Mouse (Mus musculus): ENCODE measurements at regions not wholly inside any gene's neighbourhood (a gene's known extent, or its start where the extent isn't known, plus 50 kb on each side); places are given as distances from the start of the nearest gene placed in this dataset.

GRCm38 (mm10) chr12:107231629-107232028 is 256.8 kb upstream of the 3110018I06Rik start:
- no peak overlapping the region for H3K4me3 ChIP-seq
- H3K36me3 ChIP-seq, result no peaks in the 10 kb centered on the region
- WGBS, result 28% methylated on average over 1 of the region's 1 CpGs
- DNase-seq (ENCODE audit: low spot score), result no peak
- H3K9me3 ChIP-seq (replicated peaks), result peaks cover 5% of the 10 kb centered on the region; the same call in 1 of the 2 replicates
- H3K4me1 ChIP-seq, result no peaks in the 10 kb centered on the region
- no peak overlapping the region for H3K27ac ChIP-seq (replicated peaks)
- no peaks in the 10 kb centered on the region for H3K27me3 ChIP-seq (ENCODE audit: low read depth, poor library complexity, severe bottlenecking)

- Histone ChIP-seq H3K9me3 (replicated peaks) (no peaks in the 10 kb centered on the region), H3K27me3 (ENCODE audit: low read depth, poor library complexity, severe bottlenecking) (no peaks in the 10 kb centered on the region), H3K36me3 (no peaks in the 10 kb centered on the region), H3K27ac (replicated peaks) (no peak overlapping the region), H3K4me3 (no peak overlapping the region), H3K4me1 (no peaks in the 10 kb centered on the region)
- no peak for DNase-seq (ENCODE audit: low spot score)
- WGBS, result 80% methylated on average over 9 of the region's 9 CpGs
These were observed 237.5 kb upstream of the 3110018I06Rik start for GRCm38 (mm10) chr12:107250747-107251470.

DNA sequence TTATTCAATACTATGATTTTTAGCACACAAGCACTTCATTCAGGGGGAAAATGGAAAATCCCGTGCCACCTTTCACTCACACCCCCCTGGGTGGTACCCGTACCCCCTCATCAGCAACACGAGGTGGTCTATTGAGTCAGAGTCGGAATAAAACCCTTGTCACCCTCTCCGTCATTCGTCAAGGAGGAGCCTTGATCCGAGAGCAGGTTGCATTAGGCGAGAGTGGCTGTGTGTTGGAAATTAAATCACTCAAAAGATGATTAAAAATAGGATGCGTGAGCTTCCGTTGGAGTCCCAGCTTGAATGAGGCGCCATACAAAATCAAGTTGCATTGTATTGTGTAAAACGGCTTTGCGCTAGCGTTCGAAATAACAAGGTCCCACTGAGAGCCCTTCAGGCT is 236.5 kb upstream of the 3110018I06Rik start:
- WGBS, result 88% methylated on average over 15 of the region's 15 CpGs
- Histone ChIP-seq H3K9me3 (replicated peaks) (no peaks in the 10 kb centered on the region), H3K27ac (replicated peaks) (no peak overlapping the region), H3K36me3 (no peaks in the 10 kb centered on the region), H3K27me3 (ENCODE audit: low read depth, poor library complexity, severe bottlenecking) (no peaks in the 10 kb centered on the region), H3K4me3 (no peak overlapping the region), H3K4me1 (no peaks in the 10 kb centered on the region)
- no peak for DNase-seq (ENCODE audit: low spot score)

- Histone ChIP-seq H3K27me3 (ENCODE audit: low read depth, poor library complexity, severe bottlenecking) (no peaks in the 10 kb centered on the region), H3K27ac (replicated peaks) (no peak overlapping the region), H3K9me3 (replicated peaks) (no peaks in the 10 kb centered on the region), H3K4me1 (no peaks in the 10 kb centered on the region), H3K36me3 (no peaks in the 10 kb centered on the region), H3K4me3 (no peak overlapping the region)
- WGBS, result 99% methylated on average over 5 of the region's 5 CpGs
- no peak for DNase-seq (ENCODE audit: low spot score)
These were observed 226.4 kb upstream of the 3110018I06Rik start for GRCm38 (mm10) chr12:107262076-107262475.

DNA sequence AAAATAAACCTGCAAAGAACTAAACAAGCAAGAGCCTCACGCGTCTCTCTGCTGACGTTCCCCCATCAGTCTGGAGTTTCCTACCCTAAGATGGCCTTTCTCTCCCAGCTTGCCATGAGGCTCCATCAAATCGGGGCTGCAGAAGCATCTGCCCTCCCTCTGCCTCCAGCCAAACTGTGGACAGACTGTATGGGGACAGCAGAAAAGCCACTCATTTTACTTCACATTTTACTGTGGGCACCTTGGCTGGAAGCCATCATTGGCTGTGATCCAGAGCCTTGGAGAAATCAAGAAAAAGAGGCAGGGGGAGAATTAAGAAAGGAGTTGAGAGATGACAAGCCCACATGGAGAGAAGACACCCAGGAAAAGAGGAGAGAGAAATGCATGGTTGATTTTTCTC is 225.9 kb upstream of the 3110018I06Rik start:
- WGBS, result 95% methylated on average over 4 of the region's 4 CpGs
- H3K9me3 ChIP-seq (replicated peaks), result no peaks in the 10 kb centered on the region
- H3K27me3 ChIP-seq (ENCODE audit: low read depth, poor library complexity, severe bottlenecking), result no peaks in the 10 kb centered on the region
- no peaks in the 10 kb centered on the region for H3K4me1 ChIP-seq
- H3K36me3 ChIP-seq, result no peaks in the 10 kb centered on the region
- no peak overlapping the region for H3K4me3 ChIP-seq
- no peak for DNase-seq (ENCODE audit: low spot score)
- no peak overlapping the region for H3K27ac ChIP-seq (replicated peaks)

- no peak for DNase-seq (ENCODE audit: low spot score)
- peaks cover 7% of the 10 kb centered on the region for H3K4me1 ChIP-seq
- H3K4me3 ChIP-seq, result no peak overlapping the region
- no peaks in the 10 kb centered on the region for H3K9me3 ChIP-seq (replicated peaks)
- H3K36me3 ChIP-seq, result no peaks in the 10 kb centered on the region
- 80% methylated on average over 2 of the region's 2 CpGs for WGBS
- H3K27ac ChIP-seq (replicated peaks), result no peak overlapping the region
- no peaks in the 10 kb centered on the region for H3K27me3 ChIP-seq (ENCODE audit: low read depth, poor library complexity, severe bottlenecking)
These were observed 221.7 kb upstream of the 3110018I06Rik start for GRCm38 (mm10) chr12:107266696-107267095.

- no peaks in the 10 kb centered on the region for H3K9me3 ChIP-seq (replicated peaks)
- no peak for DNase-seq (ENCODE audit: low spot score)
- WGBS, result 84% methylated on average over 9 of the region's 9 CpGs
- no peak overlapping the region for H3K27ac ChIP-seq (replicated peaks)
- H3K4me1 ChIP-seq, result peaks cover 15% of the 10 kb centered on the region
- H3K36me3 ChIP-seq, result no peaks in the 10 kb centered on the region
- no peak overlapping the region for H3K4me3 ChIP-seq
- no peaks in the 10 kb centered on the region for H3K27me3 ChIP-seq (ENCODE audit: low read depth, poor library complexity, severe bottlenecking)
These were observed 202.8 kb upstream of the 3110018I06Rik start for GRCm38 (mm10) chr12:107285622-107286021.

DNA sequence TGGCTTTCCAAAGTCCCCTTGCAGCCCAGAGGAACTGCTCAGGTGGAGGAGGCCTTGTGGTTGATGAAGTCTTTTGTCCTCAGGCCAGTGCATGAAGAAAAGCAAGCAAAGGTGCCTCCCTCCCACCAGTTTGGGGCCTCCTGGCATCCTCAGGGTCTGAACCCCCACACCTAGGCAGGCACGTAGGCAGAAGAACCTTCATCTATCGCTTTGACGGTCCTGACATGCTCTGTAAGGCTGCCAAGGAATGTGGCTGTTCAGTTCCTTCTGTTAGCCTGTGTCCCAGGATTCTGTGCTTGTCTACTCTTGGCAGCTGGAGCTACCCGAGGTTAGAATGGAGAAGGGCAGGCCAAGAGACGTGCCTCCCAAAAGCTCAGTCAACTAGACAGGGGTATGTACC is 197.1 kb upstream of the 3110018I06Rik start:
- Histone ChIP-seq H3K36me3 (no peaks in the 10 kb centered on the region), H3K27ac (replicated peaks) (no peak overlapping the region), H3K4me3 (no peak overlapping the region), H3K4me1 (peaks cover 10% of the 10 kb centered on the region), H3K27me3 (ENCODE audit: low read depth, poor library complexity, severe bottlenecking) (no peaks in the 10 kb centered on the region), H3K9me3 (replicated peaks) (no peaks in the 10 kb centered on the region)
- no peak for DNase-seq (ENCODE audit: low spot score)
- WGBS, result 82% methylated on average over 5 of the region's 5 CpGs

DNA sequence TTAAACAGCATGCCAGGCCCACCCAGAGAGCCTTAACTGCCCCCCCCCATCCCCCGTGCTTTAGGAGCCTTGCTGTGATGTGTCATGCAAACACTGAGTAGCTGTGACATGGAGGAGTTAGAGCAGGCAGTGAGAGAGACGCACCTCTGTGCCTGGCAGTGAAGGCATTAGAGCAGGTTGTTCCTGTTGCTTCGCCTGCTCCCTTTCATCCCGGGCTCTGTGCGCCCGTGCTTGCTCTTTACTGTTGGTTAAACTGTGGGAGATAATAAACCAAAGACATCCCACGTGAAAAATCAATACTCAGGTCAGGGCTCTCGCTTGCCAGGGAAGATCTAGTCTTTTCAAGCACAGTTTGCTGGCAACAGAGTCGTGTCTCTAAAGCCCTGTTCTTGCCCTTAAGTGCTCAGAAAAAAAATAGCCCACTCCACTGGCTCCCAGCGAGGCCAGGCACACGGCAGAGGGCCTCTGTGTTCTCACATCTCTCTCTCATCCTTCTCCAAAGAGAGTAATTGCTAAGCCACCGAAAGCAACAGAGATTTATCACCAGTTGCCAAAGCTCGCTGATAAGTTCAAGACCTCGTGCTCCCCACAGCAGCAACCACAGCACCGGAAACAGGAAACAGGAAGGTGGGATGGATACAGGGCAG is 181.2 kb upstream of the 3110018I06Rik start:
- Histone ChIP-seq H3K4me3 (no peak overlapping the region), H3K27ac (replicated peaks) (no peak overlapping the region), H3K9me3 (replicated peaks) (no peaks in the 10 kb centered on the region), H3K36me3 (no peaks in the 10 kb centered on the region), H3K4me1 (peaks cover 13% of the 10 kb centered on the region), H3K27me3 (ENCODE audit: low read depth, poor library complexity, severe bottlenecking) (no peaks in the 10 kb centered on the region)
- no peak for DNase-seq (ENCODE audit: low spot score)
- WGBS, result 66% methylated on average over 15 of the region's 15 CpGs

- Histone ChIP-seq H3K9me3 (replicated peaks) (no peaks in the 10 kb centered on the region), H3K27me3 (ENCODE audit: low read depth, poor library complexity, severe bottlenecking) (no peaks in the 10 kb centered on the region), H3K4me3 (no peak overlapping the region), H3K27ac (replicated peaks) (no peak overlapping the region), H3K4me1 (no peaks in the 10 kb centered on the region), H3K36me3 (no peaks in the 10 kb centered on the region)
- 97% methylated on average over 4 of the region's 4 CpGs for WGBS
- no peak for DNase-seq (ENCODE audit: low spot score)
These were observed 173.0 kb upstream of the 3110018I06Rik start for GRCm38 (mm10) chr12:107315446-107315845.

GRCm38 (mm10) chr12:107322861-107323260 is 165.6 kb upstream of the 3110018I06Rik start:
- Histone ChIP-seq H3K36me3 (no peaks in the 10 kb centered on the region), H3K27ac (replicated peaks) (0 out of 2 replicates have a peak overlapping the region, but pooled peaks have one; percentile 17), H3K4me1 (peaks cover 7% of the 10 kb centered on the region; the same call in 1 of the 2 replicates), H3K4me3 (no peak overlapping the region), H3K27me3 (ENCODE audit: low read depth, poor library complexity, severe bottlenecking) (no peaks in the 10 kb centered on the region), H3K9me3 (replicated peaks) (no peaks in the 10 kb centered on the region)
- DNase-seq (ENCODE audit: low spot score), result no peak
- 63% methylated on average over 7 of the region's 7 CpGs for WGBS

DNA sequence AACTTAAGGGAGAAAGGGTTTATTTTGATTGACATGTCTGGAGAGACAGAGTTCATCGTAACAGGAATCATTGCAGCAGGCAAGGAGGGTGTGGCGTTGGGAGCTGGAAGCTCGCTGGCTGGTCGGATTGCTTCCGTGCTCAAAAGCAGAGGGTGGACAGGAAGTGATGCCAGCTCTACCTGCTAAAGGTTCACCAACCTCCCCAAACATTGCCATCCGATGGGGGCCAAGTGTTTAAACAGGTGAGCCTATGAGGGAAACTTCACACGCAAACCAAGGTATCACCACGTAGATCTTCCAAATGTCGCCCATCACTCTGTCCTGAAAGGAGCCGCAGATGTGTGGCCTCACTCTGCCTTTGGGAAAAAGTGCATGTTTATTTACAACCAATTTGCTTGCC is 162.3 kb upstream of the 3110018I06Rik start:
- WGBS, result 94% methylated on average over 10 of the region's 10 CpGs
- peaks cover 24% of the 10 kb centered on the region for H3K4me1 ChIP-seq
- no peaks in the 10 kb centered on the region for H3K36me3 ChIP-seq
- no peaks in the 10 kb centered on the region for H3K27me3 ChIP-seq (ENCODE audit: low read depth, poor library complexity, severe bottlenecking)
- H3K4me3 ChIP-seq, result no peak overlapping the region
- no peaks in the 10 kb centered on the region for H3K9me3 ChIP-seq (replicated peaks)
- H3K27ac ChIP-seq (replicated peaks), result no peak overlapping the region
- DNase-seq (ENCODE audit: low spot score), result no peak

- 82% methylated on average over 9 of the region's 9 CpGs for WGBS
- Histone ChIP-seq H3K9me3 (replicated peaks) (no peaks in the 10 kb centered on the region), H3K4me3 (no peak overlapping the region), H3K36me3 (no peaks in the 10 kb centered on the region), H3K4me1 (peaks cover 24% of the 10 kb centered on the region), H3K27me3 (ENCODE audit: low read depth, poor library complexity, severe bottlenecking) (no peaks in the 10 kb centered on the region), H3K27ac (replicated peaks) (no peak overlapping the region)
- no peak for DNase-seq (ENCODE audit: low spot score)
These were observed 161.2 kb upstream of the 3110018I06Rik start for GRCm38 (mm10) chr12:107327107-107327770.

Measured in midbrain, embryonic 10.5 days (tissue).